Mouse (Mus musculus) B cell, adult 2 months (primary cell): Measurements from ENCODE around the gene Usp33.
A peak's percentile ranks its signal among the peaks of the same experiment; 100 is the strongest.

Experiments
- DNase-seq, 2 experiments: peaks; one replicate each; pipeline ENCODE4 v3.0.0; 2022

Usp33 gene

GRCm38 (mm10) chr3:152342961-152343517 lies 3.2 kb upstream of the Usp33 start:
- DNase-seq = no peak

- no peak for DNase-seq
Measured at GRCm38 (mm10) chr3:152346633-152347141, 409 bp downstream of the Usp33 start.

- DNase-seq = no peak
Measured at GRCm38 (mm10) chr3:152347227-152347626, 949 bp downstream of the Usp33 start.

- no peak for DNase-seq
Measured at GRCm38 (mm10) chr3:152348011-152348830, 1.9 kb downstream of the Usp33 start.

- no peak for DNase-seq
Measured at GRCm38 (mm10) chr3:152350431-152350830, 4.2 kb downstream of the Usp33 start.

GRCm38 (mm10) chr3:152350966-152351365 lies 4.7 kb downstream of the Usp33 start:
- no peak for DNase-seq

- DNase-seq = no peak
Measured at GRCm38 (mm10) chr3:152352289-152352688, 6.0 kb downstream of the Usp33 start.

- DNase-seq = no peak
Measured at GRCm38 (mm10) chr3:152353434-152354177, 7.3 kb downstream of the Usp33 start.

GRCm38 (mm10) chr3:152355361-152355760 lies 9.1 kb downstream of the Usp33 start:
- DNase-seq = peak; percentile 14 to 27

- DNase-seq = no peak
Measured at GRCm38 (mm10) chr3:152356751-152357150, 10.5 kb downstream of the Usp33 start.

- no peak for DNase-seq
Measured at GRCm38 (mm10) chr3:152359151-152359550, 12.9 kb downstream of the Usp33 start.

GRCm38 (mm10) chr3:152364181-152364580 lies 17.9 kb downstream of the Usp33 start:
- no peak for DNase-seq

GRCm38 (mm10) chr3:152376063-152376462 lies 29.8 kb downstream of the Usp33 start:
- no peak for DNase-seq

- no peak for DNase-seq
Measured at GRCm38 (mm10) chr3:152384106-152384505, 37.8 kb downstream of the Usp33 start.

GRCm38 (mm10) chr3:152395350-152396277 lies 49.3 kb downstream of the Usp33 start, which contains the start of gene Zzz3:
Gene Zzz3 (plus strand): TSS chr3:152395473.
- DNase-seq = peak; percentile 89 to 91

- peak; percentile 97 to 98 for DNase-seq
Measured at GRCm38 (mm10) chr3:152396278-152396987, 50.2 kb downstream of the Usp33 start.

GRCm38 (mm10) chr3:152396988-152397314 lies 50.7 kb downstream of the Usp33 start:
- DNase-seq = peak in 1 of 2 experiments; percentile 36

GRCm38 (mm10) chr3:152397335-152397940 lies 51.2 kb downstream of the Usp33 start:
- no peak for DNase-seq

GRCm38 (mm10) chr3:152400441-152400840 lies 54.2 kb downstream of the Usp33 start:
- no peak for DNase-seq

GRCm38 (mm10) chr3:152400875-152401274 lies 54.6 kb downstream of the Usp33 start:
- no peak for DNase-seq

GRCm38 (mm10) chr3:152401964-152402670 lies 55.8 kb downstream of the Usp33 start:
- peak; percentile 34 to 54 for DNase-seq
